Mouse (Mus musculus): ENCODE measurements around the gene Slc7a6os.
"Not testable (repeated sequence)": the region's sequence is repeated elsewhere in the genome, so short reads cannot be mapped to it uniquely, and the experiment has no call there.

Gene Slc7a6os

GRCm38 (mm10) chr8:106210821-106211345, at the start of gene Slc7a6os, which contains the start of gene Prmt7:
Gene Slc7a6os (minus strand): TSS chr8:106210935.
Gene Prmt7 (plus strand): TSS chr8:106210936.
- DNase-seq (ENCODE audit: low spot score in 2 of 2): peak; percentile 94 to 97

GRCm38 (mm10) chr8:106259579-106260255, 49.0 kb upstream of the Slc7a6os start:
- no peak for DNase-seq (ENCODE audit: low spot score in 2 of 2)

GRCm38 (mm10) chr8:106258169-106258568, 47.4 kb upstream of the Slc7a6os start:
- DNase-seq (ENCODE audit: low spot score in 2 of 2): no peak

- no peak for DNase-seq (ENCODE audit: low spot score in 2 of 2)
Measured at GRCm38 (mm10) chr8:106250186-106250585, 39.5 kb upstream of the Slc7a6os start.

GRCm38 (mm10) chr8:106237106-106237505, 26.4 kb upstream of the Slc7a6os start:
- DNase-seq (ENCODE audit: low spot score in 2 of 2): no peak

GRCm38 (mm10) chr8:106234567-106235261, 24.0 kb upstream of the Slc7a6os start:
- no peak for DNase-seq (ENCODE audit: low spot score in 2 of 2)

- DNase-seq (ENCODE audit: low spot score in 2 of 2): no peak
Measured at GRCm38 (mm10) chr8:106232751-106233150, 22.0 kb upstream of the Slc7a6os start.

- no peak for DNase-seq (ENCODE audit: low spot score in 2 of 2)
Measured at GRCm38 (mm10) chr8:106231536-106231935, 20.8 kb upstream of the Slc7a6os start.

GRCm38 (mm10) chr8:106226589-106226988, 15.9 kb upstream of the Slc7a6os start:
- peak; percentile 52 to 77 for DNase-seq (ENCODE audit: low spot score in 2 of 2)

- no peak for DNase-seq (ENCODE audit: low spot score in 2 of 2)
Measured at GRCm38 (mm10) chr8:106219620-106220019, 8.9 kb upstream of the Slc7a6os start.

- DNase-seq (ENCODE audit: low spot score in 2 of 2): no peak
Measured at GRCm38 (mm10) chr8:106213959-106214358, 3.2 kb upstream of the Slc7a6os start.

GRCm38 (mm10) chr8:106211421-106211820, 686 bp upstream of the Slc7a6os start:
- DNase-seq (ENCODE audit: low spot score in 2 of 2): no peak

- peak in 1 of 2 experiments; percentile 80 for DNase-seq (ENCODE audit: low spot score in 2 of 2)
Measured at GRCm38 (mm10) chr8:106210035-106210731, 552 bp downstream of the Slc7a6os start.

GRCm38 (mm10) chr8:106199596-106199995, 11.1 kb downstream of the Slc7a6os start:
- DNase-seq (ENCODE audit: low spot score in 2 of 2): not testable (repeated sequence)

- DNase-seq (ENCODE audit: low spot score in 2 of 2): no peak
Measured at GRCm38 (mm10) chr8:106198741-106199140, 12.0 kb downstream of the Slc7a6os start.

- DNase-seq (ENCODE audit: low spot score in 2 of 2): no peak
Measured at GRCm38 (mm10) chr8:106194062-106194461, 16.7 kb downstream of the Slc7a6os start.

GRCm38 (mm10) chr8:106193162-106193561, 17.6 kb downstream of the Slc7a6os start:
- DNase-seq (ENCODE audit: low spot score in 2 of 2): no peak

- no peak for DNase-seq (ENCODE audit: low spot score in 2 of 2)
Measured at GRCm38 (mm10) chr8:106191639-106192038, 19.1 kb downstream of the Slc7a6os start.

- DNase-seq (ENCODE audit: low spot score in 2 of 2): no peak
Measured at GRCm38 (mm10) chr8:106189162-106189561, 21.6 kb downstream of the Slc7a6os start.

- no peak for DNase-seq (ENCODE audit: low spot score in 2 of 2)
Measured at GRCm38 (mm10) chr8:106186394-106186793, 24.3 kb downstream of the Slc7a6os start.

GRCm38 (mm10) chr8:106185628-106186270, 25.0 kb downstream of the Slc7a6os start:
- no peak for DNase-seq (ENCODE audit: low spot score in 2 of 2)

GRCm38 (mm10) chr8:106178428-106178827, 32.3 kb downstream of the Slc7a6os start:
- no peak for DNase-seq (ENCODE audit: low spot score in 2 of 2)

Measured in spleen, postnatal 4 days (tissue).